Mouse (Mus musculus) neural tube, embryonic 10.5 days (tissue): ENCODE results near the gene AU022252.
A peak's percentile ranks its signal among the peaks of the same experiment; 100 is the strongest.

Experiments
- DNase-seq: peaks from one replicate; pipeline ENCODE4 v3.0.0-alpha.2; 2017; ENCODE audit warnings: low spot score; ENCODE audit errors: extremely low spot score

AU022252 gene

DNA sequence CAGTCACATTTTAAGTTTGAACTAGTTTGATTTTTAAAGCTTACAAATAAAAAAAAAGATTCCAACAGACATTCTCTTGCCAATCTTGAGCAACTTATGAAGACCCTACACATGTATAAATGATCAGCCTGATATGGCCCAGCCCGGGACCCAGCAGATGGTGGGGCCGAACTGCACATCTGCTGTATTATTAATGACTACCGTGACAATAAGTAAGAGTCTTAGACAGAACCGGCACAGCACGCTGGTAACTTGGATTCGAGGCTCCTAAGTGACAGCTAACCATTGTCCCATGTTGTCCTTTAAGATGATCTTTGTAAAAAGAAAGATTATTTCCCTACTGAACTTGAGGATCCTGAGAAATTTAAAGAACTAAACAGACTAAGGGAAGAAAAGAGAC, 43.1 kb downstream of the AU022252 start:
- DNase-seq: no peak

DNA sequence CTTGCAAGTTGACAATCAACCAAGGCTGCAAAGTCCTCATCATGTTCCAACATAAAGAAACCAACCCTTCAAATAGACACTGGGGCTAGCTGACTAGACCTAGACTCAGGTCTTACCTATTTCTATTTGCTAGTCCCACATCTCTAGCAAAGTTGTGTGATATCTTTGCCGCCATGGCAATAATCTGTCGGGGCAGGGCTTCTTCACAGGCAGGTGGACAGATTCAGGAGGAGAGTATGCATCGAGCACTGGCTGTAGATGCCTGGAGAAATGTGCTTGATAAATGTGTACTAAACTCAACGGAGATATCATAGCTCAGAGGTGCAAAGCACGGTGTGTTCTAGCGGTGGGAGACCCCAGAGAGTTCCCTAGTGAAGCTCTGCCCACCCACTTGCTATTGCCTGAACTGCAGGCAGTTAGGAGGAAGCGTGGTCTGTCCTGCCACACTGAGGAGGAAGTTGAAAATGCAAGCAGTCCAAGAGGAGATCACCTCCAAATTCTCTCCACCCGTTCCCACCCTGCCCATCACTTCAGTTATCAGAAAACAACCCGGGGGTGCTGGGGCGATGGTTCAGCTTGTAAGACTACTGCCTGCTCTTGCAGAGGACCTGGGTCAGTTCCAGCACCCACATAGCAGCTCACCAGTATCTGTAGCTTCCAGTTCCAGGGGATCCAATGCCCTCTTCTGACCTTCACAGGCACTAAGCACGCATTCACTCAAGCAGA, 44.3 kb downstream of the AU022252 start:
- no peak for DNase-seq

DNA sequence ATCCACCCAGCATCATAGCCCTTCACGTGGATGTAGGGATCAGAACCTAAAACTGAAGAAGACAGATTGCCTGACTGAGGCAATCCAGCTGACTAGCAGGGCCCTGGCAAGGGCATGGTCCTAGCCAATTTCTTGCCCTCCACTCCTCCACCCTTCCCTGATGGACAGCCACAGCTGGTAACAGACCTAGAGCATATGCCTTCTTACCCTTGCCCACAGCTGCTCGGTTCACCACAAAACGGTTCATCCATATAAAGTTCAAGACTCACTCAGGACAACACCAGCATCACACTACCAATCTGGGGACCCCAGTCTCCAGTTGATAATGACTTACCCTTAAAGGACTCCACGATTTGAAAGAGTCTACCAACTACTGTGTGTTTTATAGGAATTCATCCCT, 46.7 kb downstream of the AU022252 start:
- DNase-seq: no peak

DNA sequence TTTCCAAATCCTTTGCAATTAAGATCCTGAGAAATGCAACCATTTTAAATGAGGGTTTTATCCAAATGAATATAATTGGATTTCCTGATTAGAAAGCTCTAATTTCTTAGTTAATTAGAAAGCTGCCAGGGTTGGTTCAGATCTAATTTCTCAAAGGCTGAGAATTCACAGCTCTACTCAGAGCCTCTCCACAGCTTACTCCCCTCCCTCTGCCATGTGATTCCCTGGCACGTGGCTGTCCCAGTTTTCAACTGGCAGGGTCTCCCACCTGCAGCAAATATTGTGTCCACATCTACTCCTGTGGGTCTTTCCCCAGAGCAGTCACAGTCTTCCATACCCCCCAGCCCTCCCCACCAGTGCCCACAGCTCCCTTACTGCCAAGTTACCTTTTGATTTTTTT, 49.0 kb downstream of the AU022252 start:
- DNase-seq: no peak

DNA sequence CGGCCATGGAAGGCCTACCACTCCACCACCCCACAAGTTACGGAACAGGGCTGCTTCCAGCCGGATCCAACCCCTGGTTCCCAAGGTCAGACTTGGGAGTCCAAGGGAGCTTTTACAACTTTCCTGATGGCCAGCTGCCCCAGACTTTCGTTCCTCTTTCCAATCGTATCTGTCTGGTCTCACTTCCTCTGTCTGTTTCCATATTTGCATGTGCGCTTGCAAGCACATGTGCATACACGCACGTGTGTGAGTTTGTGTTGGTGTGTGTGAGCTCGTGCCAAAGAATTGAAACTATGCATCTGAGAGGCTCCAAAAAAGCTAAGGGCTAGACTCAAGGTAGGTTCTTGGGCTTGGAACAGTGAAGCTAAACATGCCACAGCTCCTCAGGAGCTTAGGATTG, 51.1 kb downstream of the AU022252 start:
- DNase-seq: no peak

DNA sequence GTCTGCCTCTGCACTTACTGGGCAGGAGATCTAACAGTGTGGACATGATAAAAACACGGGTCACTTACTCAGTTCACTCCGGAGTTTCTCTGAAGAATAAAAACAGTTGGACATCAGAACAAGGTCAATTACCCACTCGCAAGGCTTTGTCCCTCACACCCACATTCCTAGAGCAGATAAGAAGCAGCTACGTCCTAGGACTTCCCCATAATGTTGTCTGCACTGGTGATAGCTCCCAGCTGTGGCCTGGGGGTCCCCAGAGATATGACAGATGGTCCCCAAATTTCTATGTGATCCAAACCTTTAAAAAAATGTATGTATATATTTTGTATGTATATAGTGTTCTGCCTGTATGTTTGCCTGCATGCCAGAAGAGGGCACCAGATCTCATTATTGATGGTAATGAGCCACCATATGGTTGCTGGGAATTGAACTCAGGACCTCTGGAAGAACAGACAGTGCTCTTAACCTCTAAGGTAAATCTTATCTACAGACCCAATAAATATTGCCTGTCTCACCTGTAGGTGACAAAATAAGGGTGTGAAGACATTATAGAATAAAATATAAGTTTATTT, 52.3 kb downstream of the AU022252 start:
- DNase-seq: no peak

DNA sequence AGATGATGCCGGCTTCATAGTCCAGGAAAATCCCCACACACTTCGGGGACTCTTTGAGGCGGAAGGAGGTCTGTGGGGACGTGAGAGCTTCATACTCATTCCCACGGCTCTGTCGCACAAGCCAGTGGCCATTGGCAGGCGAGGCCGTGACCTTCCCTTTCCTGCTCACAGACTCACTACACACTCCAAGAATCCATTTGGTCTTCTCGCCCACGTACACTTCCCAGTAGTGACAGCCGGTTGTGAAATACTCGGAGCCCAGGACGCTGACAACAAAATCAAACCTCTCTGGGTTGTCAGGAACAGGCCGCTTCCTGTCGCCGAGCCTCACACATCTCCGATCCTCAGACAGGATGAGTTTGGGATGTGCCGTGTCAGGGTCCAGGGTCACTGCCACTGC, 54.2 kb downstream of the AU022252 start:
- no peak for DNase-seq

DNA sequence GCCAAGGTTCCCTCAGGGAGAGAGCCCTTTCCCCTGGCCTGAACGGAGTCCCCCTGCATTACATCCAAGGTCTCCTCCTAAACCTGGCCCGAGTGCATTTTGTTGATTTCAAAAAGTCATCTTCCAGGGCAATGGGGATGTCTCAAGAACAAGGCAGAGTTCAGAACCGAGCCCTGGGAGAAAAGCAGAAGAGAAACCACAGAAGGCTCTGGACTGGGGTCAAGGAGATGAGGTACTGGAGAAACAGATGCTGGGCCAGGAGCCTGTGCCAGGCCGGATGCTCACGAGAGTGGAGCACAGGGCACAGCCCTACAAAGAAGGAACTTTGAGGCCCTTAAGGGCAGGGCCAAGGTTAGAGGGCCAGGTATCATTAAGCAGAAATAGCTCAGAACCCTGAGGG, 54.8 kb downstream of the AU022252 start:
- DNase-seq: no peak

DNA sequence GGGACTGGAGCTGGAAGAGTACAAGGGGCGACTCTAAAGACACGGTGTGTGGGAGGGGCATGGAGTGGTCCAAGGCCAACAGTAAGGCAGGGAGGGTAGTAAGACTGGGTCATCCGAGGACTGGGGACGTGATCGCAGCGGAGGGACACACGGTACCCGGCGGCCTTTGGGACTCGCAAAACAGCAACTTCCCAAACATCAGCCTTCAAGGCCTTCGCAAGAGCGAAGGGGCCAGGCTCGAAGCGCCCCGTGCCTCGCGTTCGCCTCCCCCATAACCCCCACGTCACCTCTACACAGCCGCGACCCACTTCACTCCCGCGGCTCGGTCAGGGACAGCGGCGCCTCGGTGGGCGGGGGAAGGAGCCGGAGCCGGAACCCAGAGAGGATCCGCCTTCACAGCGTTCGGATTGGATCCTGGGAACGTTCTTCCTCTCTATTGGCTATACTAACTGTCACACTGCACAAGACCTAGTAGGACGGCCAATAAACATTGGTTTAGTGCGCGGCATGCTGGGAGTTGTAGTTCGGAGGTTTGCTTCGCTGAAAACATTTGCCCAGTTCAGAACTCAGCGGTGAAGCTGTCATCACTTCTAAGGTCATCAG, 58.6 kb downstream of the AU022252 start, which contains the start of gene Zfp691:
Gene Zfp691 (minus strand): TSS at position 345 of the 603 bp plus-strand sequence.
- DNase-seq: peak; percentile 89

DNA sequence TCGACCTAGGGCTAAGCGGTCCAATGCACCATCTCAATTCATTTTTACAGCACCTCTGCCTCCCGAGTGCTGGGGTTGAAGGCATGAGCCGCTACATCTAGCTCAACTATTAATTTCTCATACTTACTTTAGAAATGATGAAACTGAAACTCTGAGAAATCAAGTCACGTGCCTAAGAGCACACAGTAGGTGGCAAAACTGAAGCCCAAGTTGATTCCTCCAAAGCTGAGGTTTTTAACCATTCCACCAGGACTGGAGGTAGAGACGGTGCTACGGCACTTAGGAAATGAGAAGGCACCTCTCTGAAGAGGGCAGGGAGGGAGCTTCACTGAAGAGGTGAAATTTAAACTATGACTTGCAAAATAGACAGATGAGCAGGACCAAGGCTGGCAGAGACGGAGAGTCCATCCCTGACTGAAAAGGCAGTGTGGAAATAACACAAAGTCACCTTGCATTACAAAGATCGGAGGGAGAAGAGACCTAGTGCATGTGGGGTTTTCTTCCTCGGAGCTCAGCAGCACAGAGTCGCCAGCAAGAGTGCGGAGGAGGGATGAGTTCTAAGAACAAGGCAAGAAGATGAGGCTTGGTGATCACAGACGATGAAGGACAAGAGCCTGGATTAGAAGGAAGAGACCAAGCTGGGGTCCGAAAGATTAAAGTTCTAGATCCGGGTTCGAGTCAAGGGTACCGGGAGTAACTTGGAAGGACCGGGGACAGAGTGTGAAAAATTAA, 59.4 kb downstream of the AU022252 start:
- no peak for DNase-seq

DNA sequence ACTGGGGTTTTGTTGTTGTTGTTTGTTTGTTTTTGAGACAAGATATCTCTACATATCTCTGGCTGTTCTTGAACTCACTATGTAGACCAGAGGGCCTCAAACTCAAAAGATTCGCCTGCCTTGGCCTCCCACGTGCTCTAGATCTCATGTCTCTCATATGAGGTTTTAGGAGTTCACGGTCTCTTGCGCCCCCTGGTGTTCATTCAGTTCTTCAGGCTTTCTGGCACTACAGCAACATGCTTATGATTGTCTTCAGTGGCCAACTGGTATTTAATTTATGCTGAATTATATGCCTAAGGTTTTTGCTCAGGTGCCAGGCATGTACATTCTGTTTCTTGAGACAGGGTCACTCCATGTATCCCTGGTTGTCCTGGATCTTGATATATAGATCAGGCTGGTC, 64.8 kb downstream of the AU022252 start:
- DNase-seq: peak; percentile 82

DNA sequence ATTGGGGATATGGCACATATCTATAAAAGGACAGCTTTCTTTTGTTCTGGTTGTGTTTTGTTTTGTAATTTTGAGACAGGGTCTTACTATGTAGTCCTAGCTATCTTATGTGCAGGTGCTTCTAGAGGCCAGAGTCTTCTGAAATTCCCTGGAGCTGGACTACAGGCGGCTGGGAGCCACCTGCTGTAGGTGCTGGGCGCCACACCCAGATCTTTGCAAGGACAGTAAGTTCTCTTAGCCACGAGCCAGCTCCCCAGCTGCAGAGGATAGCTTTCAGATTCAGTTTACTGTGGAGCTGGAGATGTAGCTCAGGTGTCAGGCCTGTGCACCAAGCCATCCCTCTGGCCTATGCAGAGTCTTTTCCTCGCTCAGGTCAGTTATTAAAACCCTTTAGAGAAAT, 65.4 kb downstream of the AU022252 start:
- DNase-seq: no peak

DNA sequence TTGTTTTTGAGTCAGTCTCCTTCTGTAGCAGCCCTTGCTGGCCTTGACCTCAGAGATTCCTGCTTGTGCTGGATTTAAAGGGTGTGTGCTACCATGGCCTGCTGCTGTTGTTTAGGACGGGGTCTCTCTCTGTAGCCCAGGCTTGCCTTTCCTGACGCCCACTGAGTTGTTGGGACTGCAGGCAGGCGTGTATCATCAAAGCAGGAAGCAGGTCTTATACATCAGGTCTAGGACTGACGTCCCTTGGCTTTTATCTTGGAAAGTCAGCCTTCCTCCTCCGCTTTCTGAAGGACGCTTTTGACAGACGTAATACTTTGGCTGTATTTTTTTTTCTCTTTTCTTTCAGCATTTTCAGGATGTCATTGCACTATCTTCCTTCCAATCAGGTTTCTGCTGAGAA, 66.6 kb downstream of the AU022252 start:
- DNase-seq: no peak

DNA sequence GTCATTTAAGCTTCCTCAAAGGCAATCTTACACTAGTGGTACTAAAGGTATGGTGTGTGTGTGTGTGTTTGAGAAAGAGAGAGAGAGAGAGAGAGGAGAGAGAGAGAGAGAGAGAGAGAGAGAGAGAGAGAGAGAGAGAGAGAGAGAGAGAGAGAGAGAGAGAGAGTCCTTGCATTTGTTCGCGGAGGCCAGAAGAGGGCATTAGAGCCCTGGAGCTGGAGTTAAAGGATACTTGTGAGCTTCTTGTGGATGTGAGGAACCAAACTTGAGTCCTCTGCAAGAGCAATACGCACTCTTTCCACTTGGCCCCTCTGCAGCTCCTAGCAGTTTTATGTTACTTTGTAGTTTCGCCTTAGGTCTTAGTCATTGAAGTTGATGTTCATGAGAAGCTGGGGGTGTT, 69.5 kb downstream of the AU022252 start:
- DNase-seq: no peak

DNA sequence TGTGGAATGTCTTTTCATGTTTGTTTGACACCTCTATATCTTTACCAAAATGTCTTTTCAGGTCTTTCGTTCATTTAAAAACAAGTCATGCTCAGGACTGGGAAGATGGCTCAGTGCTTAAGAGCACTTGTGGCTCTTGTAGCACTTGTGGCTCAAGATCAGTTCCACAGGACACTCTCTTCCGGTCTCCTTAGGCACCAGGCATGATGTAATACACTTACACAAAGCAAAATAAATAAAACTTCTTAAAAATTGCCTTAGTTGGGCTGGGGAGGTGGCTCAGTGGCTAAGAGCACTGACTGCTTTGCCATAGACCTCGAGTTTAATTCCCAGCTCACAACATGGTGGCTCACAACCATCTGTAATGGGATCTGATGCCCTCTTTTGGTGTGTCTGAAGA, 71.2 kb downstream of the AU022252 start:
- no peak for DNase-seq

DNA sequence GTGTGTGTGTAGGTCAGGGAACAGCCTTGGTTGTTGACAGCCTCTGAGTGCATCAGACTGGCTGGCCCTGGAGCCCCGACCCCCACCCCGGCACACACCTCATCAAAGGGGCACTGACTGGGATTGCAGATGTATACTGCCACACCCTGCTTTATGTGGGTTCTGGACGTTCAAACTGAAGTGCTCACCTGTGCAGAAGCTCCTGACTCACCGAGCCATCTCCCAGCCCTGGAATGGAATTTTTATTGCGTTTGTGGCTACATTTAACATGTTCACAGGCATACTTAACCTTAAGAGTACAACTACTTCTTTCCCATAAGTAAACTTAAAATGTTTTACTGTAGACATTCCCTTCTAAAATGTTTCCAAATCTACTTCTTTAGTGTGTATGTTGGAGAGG, 74.6 kb downstream of the AU022252 start:
- DNase-seq: no peak

DNA sequence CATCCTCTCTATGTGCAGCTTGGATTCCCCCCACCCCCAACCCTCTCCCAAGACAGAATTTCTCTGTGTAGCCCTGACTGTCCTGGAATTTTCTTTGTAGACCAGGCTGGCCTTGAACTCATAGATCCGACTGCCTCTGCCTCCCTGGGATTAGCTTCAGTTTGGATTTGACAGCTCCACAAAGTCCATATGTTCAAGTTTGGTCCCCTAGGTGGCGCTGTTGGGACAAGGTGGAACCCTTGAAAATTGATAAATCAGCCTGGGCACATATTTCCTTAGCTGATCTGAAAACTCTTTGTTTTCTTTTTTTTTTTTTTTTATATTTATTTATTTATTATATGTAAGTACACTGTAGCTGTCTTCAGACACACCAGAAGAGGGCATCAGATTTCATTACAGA, 75.3 kb downstream of the AU022252 start:
- peak; percentile 48 for DNase-seq
